Mouse (Mus musculus) kidney, adult 18-20 months (tissue): ENCODE results near the gene Gm10073.
A peak's percentile ranks its signal among the peaks of the same experiment; 100 is the strongest.

Experiments used
- DNase-seq: peaks from one replicate; pipeline ENCODE4 v3.0.0; 2021

The Gm10073 gene

GRCm38 (mm10) chr8:106550906-106551305, 22.4 kb downstream of the Gm10073 start:
- no peak for DNase-seq

GRCm38 (mm10) chr8:106548366-106548936, 24.8 kb downstream of the Gm10073 start:
- no peak for DNase-seq

DNA sequence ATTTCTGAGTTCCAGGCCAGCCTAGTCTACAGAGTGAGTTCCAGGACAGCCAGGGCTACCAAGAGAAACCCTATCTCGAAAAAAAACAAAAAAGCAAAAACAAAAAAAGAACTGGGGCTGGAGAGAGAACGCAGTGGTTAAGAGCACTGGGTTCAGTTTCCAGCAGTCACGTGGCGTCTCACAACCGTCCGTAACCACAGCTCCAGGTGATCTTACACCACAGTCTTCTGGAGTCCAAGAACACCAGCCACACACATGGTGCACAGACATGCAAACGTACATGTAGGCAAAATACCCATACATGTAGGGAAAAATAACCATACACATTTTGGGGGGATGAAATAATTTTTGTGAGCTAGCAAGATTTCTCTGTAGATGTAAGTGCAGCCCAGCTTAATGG, 26.5 kb downstream of the Gm10073 start:
- DNase-seq, result no peak

DNA sequence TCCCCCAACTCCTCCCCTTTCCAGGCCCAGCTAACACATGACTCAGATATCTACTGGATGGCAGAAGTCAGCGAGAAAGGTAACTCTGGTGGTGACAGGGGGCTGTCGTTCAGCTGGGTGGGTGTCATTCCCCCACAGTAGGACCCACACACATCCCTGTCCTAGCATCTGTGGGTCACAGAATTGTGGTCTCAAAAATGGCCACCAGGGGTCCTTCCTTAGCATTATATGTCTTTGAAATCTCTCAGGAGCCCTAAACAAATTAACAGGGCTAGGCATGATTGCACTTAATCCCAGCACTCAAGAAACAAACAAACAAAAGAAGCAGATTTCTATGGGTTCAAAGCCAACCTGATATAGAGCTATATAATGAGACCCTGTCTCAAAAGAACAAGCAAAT, 28.1 kb downstream of the Gm10073 start:
- DNase-seq, result no peak

DNA sequence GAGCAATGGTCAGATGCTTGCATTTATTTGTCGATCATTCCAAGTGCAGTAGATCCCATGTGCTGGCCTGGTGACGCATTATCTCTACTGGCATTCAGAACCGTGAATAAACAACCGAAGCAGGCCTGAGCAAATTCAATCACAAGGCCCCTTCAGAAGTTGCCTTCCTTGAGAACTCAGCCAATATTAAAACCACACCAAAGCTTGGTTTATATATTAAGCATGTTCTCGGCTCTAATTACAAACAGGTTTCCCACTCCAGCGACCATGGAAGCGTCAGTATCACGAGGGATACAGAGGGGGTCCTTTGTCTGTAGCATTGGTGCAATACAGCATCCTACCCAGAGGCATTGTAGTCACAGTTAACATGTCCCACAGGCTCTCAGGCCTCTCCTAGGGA, 30.2 kb downstream of the Gm10073 start:
- no peak for DNase-seq

GRCm38 (mm10) chr8:106541002-106541401, 32.3 kb downstream of the Gm10073 start:
- DNase-seq, result no peak

- no peak for DNase-seq
Measured at GRCm38 (mm10) chr8:106539193-106539592, 34.1 kb downstream of the Gm10073 start.

DNA sequence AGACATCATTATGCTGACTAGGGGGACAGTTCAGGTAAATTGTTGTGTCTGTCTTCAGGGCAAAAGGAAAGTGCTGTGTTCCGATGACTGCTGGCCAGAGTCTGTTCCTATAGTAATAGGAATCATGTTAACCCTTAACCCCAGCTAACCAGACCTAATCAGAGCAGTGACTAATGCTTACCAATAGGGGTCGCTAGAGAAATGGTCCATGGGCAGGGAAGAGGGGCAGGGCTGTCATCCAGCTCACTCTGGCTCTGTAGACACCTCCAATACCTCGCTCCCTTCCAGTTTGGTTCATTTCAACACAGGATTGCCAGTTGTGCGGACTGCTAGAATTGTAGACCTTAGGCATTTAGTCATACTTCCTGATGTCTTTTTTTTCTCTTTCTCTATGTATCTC, 37.8 kb downstream of the Gm10073 start:
- no peak for DNase-seq

DNA sequence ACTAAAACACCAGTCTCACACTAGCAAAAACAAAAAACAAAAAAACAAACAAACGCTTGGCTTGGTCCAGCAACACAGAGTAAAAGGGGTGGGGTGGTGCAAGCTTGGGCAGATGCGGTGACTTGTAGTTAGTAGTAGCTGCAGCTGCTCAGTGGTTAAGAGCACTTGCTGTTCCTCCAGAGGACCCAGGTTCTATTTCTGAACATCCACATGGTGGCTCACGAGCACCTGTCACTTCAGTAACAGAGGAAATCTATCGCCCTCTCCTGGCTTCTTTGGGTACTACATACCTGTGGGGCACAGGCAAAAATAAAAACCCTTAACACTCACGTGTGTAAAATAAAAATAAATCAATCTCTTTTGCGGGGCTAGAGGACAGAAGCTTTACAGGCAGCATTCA, 38.8 kb downstream of the Gm10073 start:
- DNase-seq, result peak; percentile 62

DNA sequence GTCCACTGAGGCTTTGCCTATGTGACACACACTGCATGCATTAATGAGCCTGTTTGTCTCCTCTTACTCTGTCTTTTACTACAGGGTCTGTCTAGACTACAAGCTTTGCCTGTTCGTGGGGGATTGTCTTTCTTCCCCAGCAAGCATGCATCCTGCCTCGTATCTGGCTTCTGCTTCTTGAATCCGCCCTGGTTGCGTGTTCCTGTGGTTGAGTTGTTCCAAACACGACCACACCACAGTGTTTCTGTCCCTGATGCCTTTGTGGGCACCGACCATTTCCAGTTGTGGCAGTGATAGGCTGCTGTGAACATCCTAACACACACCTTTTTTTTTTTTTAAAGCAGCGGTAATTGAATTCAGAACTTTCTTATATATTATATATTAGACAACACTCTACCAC, 39.6 kb downstream of the Gm10073 start:
- DNase-seq, result no peak

- DNase-seq, result no peak
Measured at GRCm38 (mm10) chr8:106530566-106530965, 42.7 kb downstream of the Gm10073 start.

DNA sequence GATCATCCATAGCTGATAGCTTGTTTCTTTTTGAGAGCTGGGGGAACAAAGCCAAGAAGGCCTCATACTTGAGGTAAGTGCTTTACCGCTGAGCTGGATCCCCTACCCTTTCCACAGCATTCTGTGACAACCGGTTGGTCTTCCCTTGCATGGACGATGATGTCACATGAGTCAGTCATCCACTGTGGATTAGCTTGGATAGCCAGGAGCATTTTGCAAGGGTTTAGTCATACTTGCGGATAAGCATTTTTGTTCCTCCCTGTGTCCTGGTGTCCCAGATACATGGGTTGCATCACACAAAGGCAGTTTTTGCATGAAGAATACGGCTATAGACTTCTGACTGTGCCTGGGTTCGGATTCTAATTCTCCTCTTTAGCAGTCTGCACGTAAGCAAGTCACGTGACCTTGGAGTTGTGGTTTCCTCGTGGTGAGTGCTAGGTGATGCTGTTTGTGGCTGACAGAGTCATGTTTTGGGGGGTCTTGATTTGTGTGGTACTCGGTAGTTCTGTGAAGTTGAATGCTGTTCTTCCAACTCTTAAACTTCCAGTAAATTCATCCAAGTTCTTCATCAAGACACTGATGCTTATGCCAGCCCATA, 43.3 kb downstream of the Gm10073 start:
- no peak for DNase-seq

GRCm38 (mm10) chr8:106528596-106529249, 44.5 kb downstream of the Gm10073 start:
- no peak for DNase-seq

DNA sequence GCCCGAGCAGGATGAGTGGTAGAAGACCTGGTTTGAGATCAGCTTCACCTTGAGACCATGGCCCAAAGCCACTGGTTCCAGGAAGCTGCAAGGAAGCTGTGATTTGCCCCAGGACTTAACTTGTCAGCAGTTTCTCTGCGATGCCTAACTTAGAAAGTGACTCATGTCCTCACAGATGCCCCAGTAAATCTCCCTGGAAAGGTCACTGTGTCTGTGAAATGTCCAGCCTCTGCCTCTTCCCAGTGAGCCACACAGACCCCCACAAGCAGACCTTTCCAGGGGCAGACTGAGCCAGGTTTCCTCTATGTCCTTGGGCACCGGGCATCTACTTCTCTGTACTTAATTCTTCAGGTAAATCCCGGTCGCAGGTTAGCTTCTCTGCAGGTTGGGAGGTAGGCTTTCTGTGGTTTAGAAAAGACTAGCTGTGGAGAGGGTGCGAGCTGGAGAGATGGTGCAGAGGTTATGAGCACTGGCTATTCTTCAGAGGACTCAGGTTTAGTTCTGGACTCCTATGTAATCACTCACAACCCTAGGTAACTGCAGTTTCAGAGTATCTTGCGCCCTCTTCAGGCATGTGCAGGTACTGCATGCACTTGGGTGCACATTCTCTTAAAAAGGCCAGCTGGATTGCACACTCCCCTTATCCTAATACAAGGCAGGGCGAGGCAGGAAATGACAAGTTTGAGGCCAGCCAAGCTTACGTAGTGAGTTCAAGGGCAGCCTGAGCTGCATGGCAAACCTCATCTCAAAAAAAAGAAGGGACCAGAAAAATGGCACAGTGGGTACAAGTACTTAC, 45.8 kb downstream of the Gm10073 start:
- DNase-seq, result no peak

DNA sequence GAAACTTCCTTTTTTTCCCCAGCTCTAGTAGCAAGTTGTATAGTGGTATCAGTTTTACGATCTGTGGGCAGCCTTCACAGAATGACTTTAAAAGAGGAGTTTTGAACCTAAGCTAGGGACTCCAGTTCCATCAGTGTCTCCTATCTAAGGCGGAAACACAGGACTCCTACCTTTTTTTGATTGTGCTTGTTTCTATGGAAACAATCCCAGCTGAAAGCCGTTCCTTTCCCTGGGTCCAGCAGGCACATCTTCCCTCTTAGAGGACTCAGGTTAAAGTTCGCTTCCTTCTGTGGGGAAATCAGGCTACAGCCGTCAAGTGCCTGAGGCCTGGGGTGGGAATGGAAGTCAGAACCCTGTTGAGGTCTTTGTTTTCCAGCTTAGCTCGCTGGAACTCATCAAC, 46.5 kb downstream of the Gm10073 start:
- no peak for DNase-seq
